Mouse (Mus musculus): ENCODE results near the gene Scamp4.
"Not testable (repeated sequence)": the region's sequence is repeated elsewhere in the genome, so short reads cannot be mapped to it uniquely, and the experiment has no call there.

The Scamp4 gene

GRCm38 (mm10) chr10:80578131-80578750 is 24.4 kb upstream of the Scamp4 start:
- peak; percentile 64 for DNase-seq (ENCODE audit: low read depth)

- peak; percentile 59 for DNase-seq (ENCODE audit: low read depth)
Observed at GRCm38 (mm10) chr10:80578911-80579310, 23.8 kb upstream of the Scamp4 start.

- DNase-seq (ENCODE audit: low read depth): no peak
Observed at GRCm38 (mm10) chr10:80583047-80583446, 19.6 kb upstream of the Scamp4 start.

GRCm38 (mm10) chr10:80584045-80584488 is 18.6 kb upstream of the Scamp4 start:
- DNase-seq (ENCODE audit: low read depth): no peak

- DNase-seq (ENCODE audit: low read depth): no peak
Observed at GRCm38 (mm10) chr10:80584642-80585552, 17.8 kb upstream of the Scamp4 start.

GRCm38 (mm10) chr10:80585581-80585980 is 17.1 kb upstream of the Scamp4 start:
- DNase-seq (ENCODE audit: low read depth): no peak

GRCm38 (mm10) chr10:80586407-80587304 is 16.0 kb upstream of the Scamp4 start:
- no peak for DNase-seq (ENCODE audit: low read depth)

- DNase-seq (ENCODE audit: low read depth): no peak
Observed at GRCm38 (mm10) chr10:80587305-80587657, 15.4 kb upstream of the Scamp4 start.

GRCm38 (mm10) chr10:80589127-80589878 is 13.4 kb upstream of the Scamp4 start:
- no peak for DNase-seq (ENCODE audit: low read depth)

GRCm38 (mm10) chr10:80589879-80590854 is 12.5 kb upstream of the Scamp4 start, which contains the start of gene Abhd17a:
TSS of gene Abhd17a (minus strand) at chr10:80590341.
- peak; percentile 87 for DNase-seq (ENCODE audit: low read depth)

GRCm38 (mm10) chr10:80596318-80596717 is 6.4 kb upstream of the Scamp4 start:
- DNase-seq (ENCODE audit: low read depth): no peak

GRCm38 (mm10) chr10:80603364-80603763 is 692 bp downstream of the Scamp4 start:
- DNase-seq (ENCODE audit: low read depth): no peak

GRCm38 (mm10) chr10:80604001-80604509 is 1.4 kb downstream of the Scamp4 start:
- DNase-seq (ENCODE audit: low read depth): no peak

- no peak for DNase-seq (ENCODE audit: low read depth)
Observed at GRCm38 (mm10) chr10:80604988-80605387, 2.3 kb downstream of the Scamp4 start.

- not testable (repeated sequence) for DNase-seq (ENCODE audit: low read depth)
Observed at GRCm38 (mm10) chr10:80605721-80606120, 3.0 kb downstream of the Scamp4 start, which contains the start of gene Gm49322. TSS of gene Gm49322 (plus strand) at chr10:80606021.

- DNase-seq (ENCODE audit: low read depth): no peak
Observed at GRCm38 (mm10) chr10:80606306-80606705, 3.6 kb downstream of the Scamp4 start.

- DNase-seq (ENCODE audit: low read depth): no peak
Observed at GRCm38 (mm10) chr10:80606737-80607350, 4.2 kb downstream of the Scamp4 start.

- no peak for DNase-seq (ENCODE audit: low read depth)
Observed at GRCm38 (mm10) chr10:80608435-80608834, 5.8 kb downstream of the Scamp4 start.

GRCm38 (mm10) chr10:80609269-80609924 is 6.7 kb downstream of the Scamp4 start:
- DNase-seq (ENCODE audit: low read depth): no peak

Measured in fibroblast of lung, adult 2 months (primary cell).